Mouse (Mus musculus) cerebellum, adult 11 months (tissue): Measurements from ENCODE around the gene Rad51ap2.

Source experiments
- DNase-seq: peaks from one replicate; pipeline ENCODE4 v3.0.0; 2022

The Rad51ap2 gene

GRCm38 (mm10) chr12:11455549-11456194, at the start of gene Rad51ap2:
Gene Rad51ap2, plus strand, starts transcription at chr12:11456079.
- DNase-seq: peak; percentile 97

DNA sequence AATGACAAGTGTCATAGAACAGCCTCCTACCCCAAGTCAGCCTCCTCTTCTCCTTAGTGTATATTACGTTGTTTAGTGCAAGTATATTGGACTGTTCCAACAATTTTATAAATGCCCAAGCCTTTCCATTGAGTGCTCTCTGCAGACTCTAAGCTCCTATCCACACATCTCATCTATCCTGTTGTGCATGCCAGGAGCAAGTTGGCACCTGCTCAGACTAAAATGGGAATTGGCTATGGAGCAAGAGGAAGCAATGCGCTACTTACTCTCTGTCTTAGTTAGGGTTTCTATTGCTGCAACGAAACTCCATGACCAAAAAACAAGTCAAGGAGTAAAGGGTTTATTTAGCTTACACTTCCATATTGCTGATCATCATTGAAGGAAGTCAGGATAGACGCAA, 48.2 kb upstream of the Rad51ap2 start:
- peak; percentile 43 for DNase-seq

- peak; percentile 21 for DNase-seq
Observed at GRCm38 (mm10) chr12:11418112-11418511, 37.8 kb upstream of the Rad51ap2 start.

GRCm38 (mm10) chr12:11427396-11427795, 28.5 kb upstream of the Rad51ap2 start:
- DNase-seq: no peak

GRCm38 (mm10) chr12:11433126-11433525, 22.8 kb upstream of the Rad51ap2 start:
- no peak for DNase-seq

DNA sequence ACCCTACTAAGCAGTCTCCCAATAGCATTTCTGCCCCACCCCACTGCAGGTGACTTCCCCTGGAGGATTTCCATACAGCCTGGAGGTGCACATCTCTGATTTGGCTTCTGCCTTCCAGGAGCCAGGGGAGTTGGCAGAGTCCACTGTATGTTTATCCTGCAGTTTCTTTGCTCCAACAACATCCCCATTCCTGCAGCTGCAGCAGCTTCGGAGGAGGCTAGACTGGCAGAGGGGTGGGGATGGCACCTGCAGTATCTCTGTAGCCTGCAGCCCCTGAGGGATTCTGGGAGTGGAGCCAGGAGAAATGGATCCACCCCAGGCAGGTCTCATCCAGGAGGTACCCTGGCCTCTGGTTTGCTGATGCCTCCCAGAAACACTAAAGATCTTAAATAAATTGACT, 22.2 kb upstream of the Rad51ap2 start:
- DNase-seq: peak; percentile 39

GRCm38 (mm10) chr12:11434446-11434845, 21.4 kb upstream of the Rad51ap2 start:
- DNase-seq: peak; percentile 37

GRCm38 (mm10) chr12:11435246-11436022, 20.4 kb upstream of the Rad51ap2 start:
- DNase-seq: peak; percentile 22

GRCm38 (mm10) chr12:11436023-11436350, 19.9 kb upstream of the Rad51ap2 start:
- peak; percentile 28 for DNase-seq

DNA sequence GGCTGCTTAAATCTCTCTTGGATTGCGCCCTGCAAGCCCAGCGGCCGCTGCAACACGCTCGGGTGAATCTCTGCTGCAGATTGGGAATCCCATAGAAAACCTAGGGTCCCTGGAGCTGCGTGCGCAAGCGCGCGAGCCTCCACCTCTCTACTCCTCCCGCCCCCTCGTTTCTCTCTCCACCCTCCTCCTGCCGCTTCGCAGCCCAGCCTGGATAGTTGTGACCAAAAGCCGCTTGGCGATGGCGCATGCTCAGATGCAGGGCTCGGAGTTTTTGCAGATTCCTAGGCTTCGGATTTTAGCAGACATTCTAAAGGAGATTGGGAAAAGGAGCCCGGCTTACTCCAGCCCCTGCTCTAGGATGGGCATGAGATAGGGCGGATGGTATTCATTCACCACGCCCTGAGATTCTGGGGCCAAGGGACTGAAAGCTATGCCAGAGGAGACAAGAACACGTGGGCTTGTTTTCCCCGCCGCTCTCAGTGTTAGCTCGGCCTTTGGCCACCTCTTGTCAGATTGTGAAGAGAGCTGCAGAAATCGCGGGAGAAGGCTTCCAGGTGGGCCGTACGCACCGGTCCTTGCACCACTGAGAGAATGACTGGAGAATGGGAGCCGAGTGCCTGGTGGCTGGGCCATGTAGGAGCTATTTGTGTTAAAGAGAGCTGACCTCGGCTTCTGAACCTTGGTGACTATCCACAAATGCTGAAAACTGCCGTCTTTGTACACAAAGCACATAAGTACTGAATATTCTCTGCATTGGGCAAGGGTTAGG, 19.2 kb upstream of the Rad51ap2 start, which contains the start of gene Vsnl1:
Gene Vsnl1, minus strand, starts transcription at position 117 of the 769 bp plus-strand sequence.
- DNase-seq: peak; percentile 91

DNA sequence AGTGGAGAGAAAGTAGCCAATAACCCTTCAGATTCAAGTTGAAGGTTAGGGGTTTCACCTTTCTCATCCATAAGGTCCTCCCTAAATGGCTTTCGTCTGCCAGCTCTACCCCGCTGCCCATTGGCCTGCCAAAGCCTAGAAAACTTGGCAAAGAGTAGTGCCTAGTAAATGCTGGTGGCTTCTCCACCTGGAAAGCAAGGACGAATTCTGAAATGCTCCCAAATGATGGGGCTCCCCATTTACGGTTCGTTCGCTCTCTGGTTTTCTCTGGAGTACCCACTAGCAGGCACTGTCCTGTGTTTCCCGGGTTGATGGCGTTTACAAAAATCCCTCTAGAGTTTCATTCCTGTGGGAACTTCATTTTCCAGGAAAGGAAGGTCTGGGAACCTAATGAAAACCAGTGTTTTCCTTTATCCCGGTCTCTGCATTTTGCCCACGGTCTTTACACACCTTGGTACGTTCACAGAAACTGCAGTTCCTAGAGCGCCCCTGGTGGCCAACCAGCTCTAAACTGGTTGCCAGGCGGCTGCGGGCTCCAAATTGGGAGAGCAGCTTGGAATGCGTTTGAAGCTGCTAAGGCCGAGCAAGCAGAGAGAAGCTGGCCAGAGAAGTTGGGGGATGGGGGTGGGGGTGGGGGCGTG, 18.5 kb upstream of the Rad51ap2 start:
- peak; percentile 93 for DNase-seq

DNA sequence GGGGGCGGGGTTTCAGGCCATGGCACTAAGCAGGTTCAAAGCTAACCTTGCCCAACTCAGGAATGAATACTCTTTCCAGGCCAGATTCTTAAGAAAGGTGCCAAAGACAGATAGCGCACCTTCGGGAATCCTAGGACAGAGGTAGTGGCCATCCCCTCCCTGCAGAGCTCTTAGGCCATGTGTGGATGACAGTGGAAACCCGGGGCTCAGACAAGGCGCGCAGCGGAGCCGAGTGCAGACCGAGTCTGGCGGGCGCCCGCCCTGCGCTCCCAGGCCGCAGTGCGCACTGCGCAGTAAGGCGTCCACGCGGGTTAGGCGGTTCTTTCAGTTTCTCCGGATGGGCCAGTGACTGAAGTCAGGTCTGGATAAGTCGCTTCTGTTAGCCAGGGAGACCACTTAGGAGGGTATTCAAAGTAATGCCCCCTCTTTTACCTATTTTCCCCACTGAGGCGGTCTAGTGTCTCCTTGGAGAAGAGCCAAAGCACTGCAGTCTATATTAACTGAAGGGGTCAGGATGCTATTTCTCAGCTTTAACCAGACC, 17.9 kb upstream of the Rad51ap2 start:
- DNase-seq: peak; percentile 56

- DNase-seq: no peak
Observed at GRCm38 (mm10) chr12:11454146-11454545, 1.7 kb upstream of the Rad51ap2 start.

- DNase-seq: no peak
Observed at GRCm38 (mm10) chr12:11456213-11456612, 334 bp downstream of the Rad51ap2 start.

GRCm38 (mm10) chr12:11456632-11457031, 753 bp downstream of the Rad51ap2 start:
- DNase-seq: no peak
